Mouse (Mus musculus): ENCODE measurements around the gene Lonp2.
A peak's percentile ranks its signal among the peaks of the same experiment; 100 is the strongest.

The Lonp2 gene

DNA sequence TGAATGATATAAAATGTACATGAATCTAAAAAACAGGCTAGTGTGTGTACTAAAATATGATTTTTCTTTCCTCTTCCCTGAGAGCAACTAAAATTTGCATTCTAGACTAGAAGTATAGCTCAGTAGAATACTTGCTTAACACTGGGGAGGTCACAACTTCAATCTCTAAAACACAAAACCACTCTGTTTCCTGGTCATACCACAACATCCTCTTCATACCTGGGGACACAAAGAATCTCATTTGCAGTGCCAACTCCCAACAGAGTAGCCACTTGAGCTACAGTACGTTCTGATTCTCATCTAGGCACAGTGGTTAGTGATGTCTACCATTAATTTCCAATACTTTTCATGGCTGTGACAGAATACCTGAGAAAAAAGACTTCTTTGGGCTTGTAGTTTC is 95.5 kb downstream of the Lonp2 start:
- DNase-seq, result no peak

DNA sequence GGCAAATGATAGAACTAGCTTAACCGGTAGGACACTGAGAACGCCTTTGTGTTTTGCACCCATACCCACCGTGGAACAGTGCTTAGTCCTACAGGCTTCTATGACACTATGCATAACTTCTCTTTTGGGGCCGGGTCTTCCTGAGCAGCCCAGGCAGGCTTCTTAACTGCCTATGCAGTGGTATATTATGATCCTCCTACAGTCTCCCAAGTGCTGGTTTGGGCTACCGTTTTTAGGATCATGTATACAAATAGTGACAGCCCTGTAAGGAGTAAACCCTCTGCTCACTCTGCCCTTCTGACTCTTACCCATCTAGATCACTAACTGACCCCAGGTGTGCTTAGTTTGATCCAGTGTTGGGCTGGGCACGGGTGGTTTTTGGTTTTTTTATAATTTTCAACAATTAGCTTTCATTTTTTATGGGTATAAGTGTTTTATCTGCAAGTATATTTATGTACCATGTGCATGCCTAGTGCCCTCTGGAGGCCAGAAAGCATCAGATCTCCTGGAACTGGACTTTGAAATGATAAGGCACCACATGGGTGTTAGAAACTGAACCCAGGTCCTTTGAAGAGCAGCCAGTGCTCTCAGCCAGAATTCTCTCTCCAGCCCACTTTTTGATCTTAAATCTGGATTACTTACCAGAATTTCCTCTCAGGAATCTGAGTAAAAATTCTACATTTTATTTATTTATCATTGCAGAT is 97.1 kb downstream of the Lonp2 start:
- no peak for DNase-seq

DNA sequence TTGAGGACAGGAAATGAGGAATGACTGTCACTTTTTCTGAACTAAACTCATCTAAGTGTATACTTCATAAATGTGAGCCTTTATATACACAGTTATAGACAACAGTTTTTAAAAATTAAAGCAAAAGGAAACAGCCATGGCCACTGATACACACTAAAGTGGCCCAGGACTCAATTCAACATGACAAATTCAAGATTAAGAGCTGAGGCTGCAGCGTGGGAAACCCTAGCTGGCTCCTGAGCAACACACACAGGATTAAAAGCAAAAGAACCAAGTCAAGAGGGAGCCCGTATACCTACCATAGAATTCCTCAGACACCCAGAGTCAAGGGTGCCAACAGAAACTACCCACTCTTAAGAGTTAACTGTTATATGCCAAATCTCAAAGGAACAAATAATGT is 97.6 kb downstream of the Lonp2 start:
- no peak for DNase-seq

DNA sequence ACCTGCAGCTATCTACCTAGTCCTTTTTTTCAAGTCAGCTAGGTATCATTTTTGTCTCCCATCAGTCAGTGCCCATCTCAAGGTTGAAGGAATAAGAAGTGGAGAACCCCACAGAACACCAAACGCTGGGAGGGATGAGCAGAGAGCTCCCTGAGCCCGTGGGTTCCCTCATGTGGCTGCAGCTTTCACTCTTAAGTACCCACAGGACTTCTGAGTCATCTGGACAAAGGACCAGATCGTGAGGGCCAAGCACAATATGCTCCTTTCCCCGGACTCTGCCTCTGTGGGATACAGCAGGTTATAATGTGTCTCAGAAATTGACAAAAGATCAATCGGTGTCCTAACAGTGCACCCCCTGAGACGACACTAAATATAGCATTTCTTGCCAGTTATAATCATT is 103.1 kb downstream of the Lonp2 start:
- no peak for DNase-seq

DNA sequence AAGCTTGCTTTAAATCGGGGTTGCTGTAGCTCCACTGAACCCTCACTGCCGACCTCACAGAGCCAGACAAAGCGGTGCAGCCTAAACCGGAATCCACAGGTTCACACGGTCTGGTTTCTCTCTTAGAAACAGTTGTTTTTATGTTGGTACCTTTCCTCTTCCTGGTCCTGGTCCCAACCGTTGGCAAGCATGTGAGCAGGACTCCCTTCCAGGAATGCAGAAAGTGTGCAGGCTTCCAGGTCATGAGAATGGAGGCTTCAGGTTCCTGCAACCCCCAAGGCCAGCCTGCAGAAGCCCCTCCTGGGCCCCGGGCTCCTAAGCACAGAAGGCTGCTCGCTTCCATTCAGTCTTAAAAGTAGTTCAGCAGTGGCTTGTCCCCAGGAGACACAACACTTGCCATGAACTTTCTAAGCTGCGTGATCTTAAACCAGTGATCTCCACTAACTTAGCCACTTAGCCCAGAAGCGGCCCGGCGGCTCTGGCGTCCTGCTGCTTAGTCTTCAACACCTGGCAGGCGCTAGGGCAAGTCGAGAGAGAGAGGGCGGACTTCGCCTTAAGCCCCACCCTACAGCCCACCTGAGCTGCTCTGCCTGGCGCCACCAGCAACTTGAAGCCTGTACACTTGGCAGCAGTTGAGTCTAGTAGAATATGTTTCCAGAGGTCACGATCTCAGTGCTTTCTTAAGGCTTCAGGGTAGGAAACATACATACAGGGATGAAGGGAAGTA is 104.5 kb downstream of the Lonp2 start:
- no peak for DNase-seq

GRCm38 (mm10) chr8:86730303-86730702 is 106.5 kb downstream of the Lonp2 start:
- DNase-seq, result no peak

GRCm38 (mm10) chr8:86730860-86731259 is 107.0 kb downstream of the Lonp2 start:
- DNase-seq, result no peak

- DNase-seq, result no peak
Measured at GRCm38 (mm10) chr8:86734171-86734570, 110.3 kb downstream of the Lonp2 start.

DNA sequence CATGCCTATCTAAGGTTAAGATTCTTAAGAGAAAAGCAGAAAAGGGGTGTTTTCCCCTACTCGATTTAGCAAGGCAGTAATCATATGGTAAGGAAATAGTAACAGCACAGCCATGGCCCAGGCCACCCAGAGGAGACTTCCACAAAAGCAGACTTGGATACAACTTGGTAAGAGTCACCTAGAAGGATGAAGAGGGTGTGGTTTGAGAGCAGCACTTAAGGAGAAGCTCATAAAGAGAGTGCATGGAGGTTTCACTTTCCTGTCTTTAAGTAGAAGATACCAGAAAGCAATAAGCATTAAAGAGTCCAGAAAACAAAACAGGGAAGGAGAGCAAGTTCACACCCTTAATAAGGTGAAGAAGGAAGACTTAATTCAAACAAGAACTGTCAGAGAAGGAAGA is 111.1 kb downstream of the Lonp2 start:
- DNase-seq, result no peak

GRCm38 (mm10) chr8:86735446-86736111 is 111.7 kb downstream of the Lonp2 start:
- DNase-seq, result no peak

DNA sequence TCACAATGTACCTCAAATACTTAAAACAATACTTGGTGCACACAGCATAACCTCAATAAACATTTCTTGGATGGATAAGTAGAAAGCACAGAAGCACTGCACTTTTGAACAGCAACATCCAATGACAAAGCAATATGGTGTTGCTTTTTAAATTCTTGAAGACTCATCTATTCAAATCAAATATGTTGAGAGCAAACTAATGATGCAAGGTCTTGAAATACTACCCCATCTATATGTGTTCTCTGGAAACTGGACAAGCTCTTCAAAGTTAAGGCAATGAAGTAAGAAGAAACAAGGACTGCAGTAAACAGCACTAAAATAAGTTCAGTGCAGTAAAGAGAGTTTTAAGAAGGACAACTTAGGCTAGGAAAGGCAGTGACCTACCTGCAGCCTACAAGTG is 117.1 kb downstream of the Lonp2 start:
- no peak for DNase-seq

GRCm38 (mm10) chr8:86741627-86742026 is 117.8 kb downstream of the Lonp2 start:
- DNase-seq, result no peak

- no peak for DNase-seq
Measured at GRCm38 (mm10) chr8:86742605-86743345, 118.9 kb downstream of the Lonp2 start.

- peak; percentile 39 for DNase-seq
Measured at GRCm38 (mm10) chr8:86744313-86745220, 120.7 kb downstream of the Lonp2 start.

- peak; percentile 67 for DNase-seq
Measured at GRCm38 (mm10) chr8:86745221-86745934, 121.5 kb downstream of the Lonp2 start, which contains the start of the genes Gm10638 and Siah1a. Gene Gm10638 (plus strand): TSS chr8:86745699. Gene Siah1a (minus strand): TSS chr8:86745934.

GRCm38 (mm10) chr8:86745935-86746441 is 122.1 kb downstream of the Lonp2 start:
- peak; percentile 93 for DNase-seq

DNA sequence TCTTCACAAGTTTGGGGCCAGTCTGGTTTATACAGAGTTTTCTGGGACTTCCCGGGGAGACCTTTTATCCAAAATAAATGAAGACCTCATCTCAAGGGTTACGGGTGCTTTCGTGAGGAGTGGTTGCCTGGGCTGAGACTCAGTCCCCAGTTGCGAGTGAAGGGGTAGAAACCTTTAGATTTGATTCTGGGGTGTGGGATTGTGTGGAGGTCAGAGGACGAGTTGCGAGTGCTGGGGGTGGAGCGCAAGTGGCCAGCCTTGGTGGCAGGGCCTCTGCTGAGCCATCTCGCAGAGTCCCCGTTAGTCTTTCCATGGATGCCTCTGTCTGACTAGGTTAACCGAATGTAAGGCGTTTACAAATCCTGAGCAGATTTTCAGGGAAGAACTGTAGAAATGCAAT is 122.7 kb downstream of the Lonp2 start:
- no peak for DNase-seq

DNA sequence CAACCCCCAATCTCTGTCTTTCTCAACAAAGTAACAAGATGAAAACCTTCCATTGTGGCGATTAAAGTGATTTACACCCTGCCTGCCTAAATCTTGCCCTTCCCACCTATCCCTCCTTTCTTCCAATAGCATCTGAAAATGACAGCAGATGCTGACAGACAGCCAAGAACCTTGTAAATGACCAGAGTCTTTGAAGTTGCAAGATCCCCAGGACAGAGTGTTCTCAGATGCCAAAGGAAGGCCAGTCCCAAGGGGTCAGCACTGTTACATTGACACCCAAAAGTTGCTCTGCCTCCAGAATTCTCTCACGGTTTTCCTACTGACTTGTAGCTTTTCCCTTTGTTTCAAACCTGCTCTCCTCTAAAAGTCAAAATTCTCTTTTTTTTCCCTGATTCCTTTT is 126.0 kb downstream of the Lonp2 start:
- DNase-seq, result no peak

GRCm38 (mm10) chr8:86756948-86757733 is 133.3 kb downstream of the Lonp2 start:
- no peak for DNase-seq

- no peak for DNase-seq
Measured at GRCm38 (mm10) chr8:86758651-86759050, 134.8 kb downstream of the Lonp2 start.
